Mouse (Mus musculus) c-Kit-positive CD71-negative TER-119-negative erythroid progenitor cells, embryonic 14.5 days (primary cell): ENCODE results near the gene Nqo1.
A peak's percentile ranks its signal among the peaks of the same experiment; 100 is the strongest.

Source experiments
- DNase-seq: peaks from one replicate; pipeline ENCODE4 v3.0.0-alpha.2; 2013; ENCODE audit warnings: low read depth

Nqo1 gene

GRCm38 (mm10) chr8:107404057-107404456, 1.1 kb upstream of the Nqo1 start:
- no peak for DNase-seq

- no peak for DNase-seq
These were observed 1.1 kb downstream of the Nqo1 start for GRCm38 (mm10) chr8:107401866-107402265.

- DNase-seq: no peak
These were observed 3.5 kb downstream of the Nqo1 start for GRCm38 (mm10) chr8:107399495-107399894.

- DNase-seq: no peak
These were observed 5.3 kb downstream of the Nqo1 start for GRCm38 (mm10) chr8:107397665-107398064.

GRCm38 (mm10) chr8:107396106-107396670, 6.8 kb downstream of the Nqo1 start:
- DNase-seq: no peak

GRCm38 (mm10) chr8:107395397-107395796, 7.6 kb downstream of the Nqo1 start:
- no peak for DNase-seq

GRCm38 (mm10) chr8:107391136-107391516, 11.9 kb downstream of the Nqo1 start:
- DNase-seq: no peak

GRCm38 (mm10) chr8:107390476-107391135, 12.4 kb downstream of the Nqo1 start:
- no peak for DNase-seq

- no peak for DNase-seq
These were observed 13.4 kb downstream of the Nqo1 start for GRCm38 (mm10) chr8:107389557-107389956.

GRCm38 (mm10) chr8:107387861-107388260, 15.1 kb downstream of the Nqo1 start:
- DNase-seq: no peak

GRCm38 (mm10) chr8:107386642-107387041, 16.4 kb downstream of the Nqo1 start:
- peak; percentile 58 for DNase-seq

GRCm38 (mm10) chr8:107386171-107386570, 16.8 kb downstream of the Nqo1 start:
- DNase-seq: no peak

GRCm38 (mm10) chr8:107385063-107385462, 17.9 kb downstream of the Nqo1 start:
- DNase-seq: no peak

GRCm38 (mm10) chr8:107384651-107385050, 18.4 kb downstream of the Nqo1 start:
- no peak for DNase-seq

GRCm38 (mm10) chr8:107382898-107383297, 20.1 kb downstream of the Nqo1 start:
- no peak for DNase-seq

GRCm38 (mm10) chr8:107381666-107382065, 21.3 kb downstream of the Nqo1 start:
- DNase-seq: no peak

GRCm38 (mm10) chr8:107380734-107381133, 22.3 kb downstream of the Nqo1 start:
- no peak for DNase-seq

- DNase-seq: no peak
These were observed 25.7 kb downstream of the Nqo1 start for GRCm38 (mm10) chr8:107377346-107377745.

GRCm38 (mm10) chr8:107370311-107370710, 32.7 kb downstream of the Nqo1 start:
- DNase-seq: no peak
